Mouse (Mus musculus): ENCODE results near the gene Pgap1. TPM values are rescaled to one million over a fixed set of nuclear protein-coding genes. Genes with fewer than 3 reads are reported as not detected.

Pgap1 gene
- polyA plus RNA-seq, 2 experiments = 0.30 to 0.80 TPM

- no peak for ATAC-seq (ENCODE audit: insufficient read depth)
- Histone ChIP-seq H3K36me3 (replicated peaks; ENCODE audit: control insufficient read depth, insufficient read depth, low read depth) (no peaks in the 10 kb centered on the region), H3K9me3 (ENCODE audit: control insufficient read depth, low read length) (no peaks in the 10 kb centered on the region), H3K4me1 (replicated peaks; ENCODE audit: control insufficient read depth in 2 of 2, insufficient read depth in 2 of 2, low read length in 1 of 2) (no peaks in the 10 kb centered on the region), H3K9ac (replicated peaks) (no peak overlapping the region), H3K4me2 (ENCODE audit: low read depth) (no peak overlapping the region), H3K4me3 (ENCODE audit: insufficient read depth in 1 of 2, low read depth in 2 of 2, low read length in 2 of 2) (no peak overlapping the region), H3K27me3 (ENCODE audit: control insufficient read depth, insufficient read depth, low read length) (no peaks in the 10 kb centered on the region), H3K27ac (no peak overlapping the region)
- no peak for TF ChIP-seq EP300 (IDR thresholded peaks at IDR 0.05; ENCODE audit: low read depth)
- 46% methylated on average over 2 of the region's 2 CpGs for WGBS (ENCODE audit: insufficient replicate concordance)
- no peak for DNase-seq (ENCODE audit: low read depth in 3 of 3, low spot score in 3 of 3)
Observed at GRCm38 (mm10) chr1:54596151-54596550, 38.7 kb upstream of the Pgap1 start.

DNA sequence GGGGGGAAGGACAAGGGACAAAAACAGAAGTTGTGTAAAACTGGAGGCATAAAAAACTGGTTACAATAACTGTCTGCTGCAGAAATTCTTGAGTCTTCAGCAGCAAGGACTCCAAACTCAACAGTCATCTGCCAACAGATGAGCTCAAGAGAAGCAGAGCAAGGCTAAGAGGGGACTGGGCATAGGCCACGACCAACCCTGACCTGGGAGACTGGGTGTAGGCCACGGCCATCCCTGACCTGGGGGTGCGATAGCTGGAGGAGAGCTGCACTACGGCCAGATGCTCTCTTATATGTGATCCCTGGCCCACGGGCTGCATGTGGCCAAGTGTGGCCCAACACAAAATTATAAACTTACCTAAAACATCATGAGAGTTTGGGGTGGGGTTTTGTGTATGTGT, 29.6 kb upstream of the Pgap1 start:
- peaks cover 0 to 2% of the 10 kb centered on the region in 2 experiments; a peak in 1 of 4 replicates for H3K4me1 ChIP-seq (replicated peaks; ENCODE audit: control insufficient read depth in 2 of 2, insufficient read depth in 2 of 2, low read length in 1 of 2)
- no peaks in the 10 kb centered on the region for H3K36me3 ChIP-seq (replicated peaks; ENCODE audit: control insufficient read depth, insufficient read depth, low read depth)
- no peaks in the 10 kb centered on the region for H3K27me3 ChIP-seq (ENCODE audit: control insufficient read depth, insufficient read depth, low read length)
- ATAC-seq (ENCODE audit: insufficient read depth) (no peak), DNase-seq (ENCODE audit: low read depth in 3 of 3, low spot score in 3 of 3) (no peak)
- no peak overlapping the region for H3K27ac ChIP-seq
- no peaks in the 10 kb centered on the region for H3K9me3 ChIP-seq (ENCODE audit: control insufficient read depth, low read length)
- WGBS (ENCODE audit: insufficient replicate concordance) = 64% methylated on average over 5 of the region's 5 CpGs
- H3K9ac ChIP-seq (replicated peaks) = no peak overlapping the region
- no peak overlapping the region for H3K4me3 ChIP-seq (ENCODE audit: insufficient read depth in 1 of 2, low read depth in 2 of 2, low read length in 2 of 2)
- no peak overlapping the region for H3K4me2 ChIP-seq (ENCODE audit: low read depth)
- no peak for TF ChIP-seq EP300 (IDR thresholded peaks at IDR 0.05; ENCODE audit: low read depth)
- no peak for TF ChIP-seq CTCF (IDR thresholded peaks at IDR 0.05; ENCODE audit: low read depth)

- no peak for ATAC-seq (ENCODE audit: insufficient read depth)
- no peaks in the 10 kb centered on the region for H3K36me3 ChIP-seq (replicated peaks; ENCODE audit: control insufficient read depth, insufficient read depth, low read depth)
- no peaks in the 10 kb centered on the region for H3K27me3 ChIP-seq (ENCODE audit: control insufficient read depth, insufficient read depth, low read length)
- DNase-seq (ENCODE audit: low read depth in 3 of 3, low spot score in 3 of 3) = no peak
- no peak overlapping the region for H3K4me3 ChIP-seq (ENCODE audit: insufficient read depth in 1 of 2, low read depth in 2 of 2, low read length in 2 of 2)
- no peak overlapping the region for H3K9ac ChIP-seq (replicated peaks)
- peaks cover 0 to 2% of the 10 kb centered on the region in 2 experiments; a peak in 1 of 4 replicates for H3K4me1 ChIP-seq (replicated peaks; ENCODE audit: control insufficient read depth in 2 of 2, insufficient read depth in 2 of 2, low read length in 1 of 2)
- TF ChIP-seq CTCF (IDR thresholded peaks at IDR 0.05; ENCODE audit: low read depth) (no peak), EP300 (IDR thresholded peaks at IDR 0.05; ENCODE audit: low read depth) (no peak)
- H3K27ac ChIP-seq = no peak overlapping the region
- WGBS (ENCODE audit: insufficient replicate concordance) = 50% methylated on average over 5 of the region's 5 CpGs
- no peak overlapping the region for H3K4me2 ChIP-seq (ENCODE audit: low read depth)
- no peaks in the 10 kb centered on the region for H3K9me3 ChIP-seq (ENCODE audit: control insufficient read depth, low read length)
Observed at GRCm38 (mm10) chr1:54585971-54586555, 28.6 kb upstream of the Pgap1 start.

- Histone ChIP-seq H3K4me2 (ENCODE audit: low read depth) (no peak overlapping the region), H3K36me3 (replicated peaks; ENCODE audit: control insufficient read depth, insufficient read depth, low read depth) (no peaks in the 10 kb centered on the region), H3K9me3 (ENCODE audit: control insufficient read depth, low read length) (no peaks in the 10 kb centered on the region), H3K27me3 (ENCODE audit: control insufficient read depth, insufficient read depth, low read length) (no peaks in the 10 kb centered on the region), H3K4me3 (ENCODE audit: insufficient read depth in 1 of 2, low read depth in 2 of 2, low read length in 2 of 2) (no peak overlapping the region), H3K4me1 (replicated peaks; ENCODE audit: control insufficient read depth in 2 of 2, insufficient read depth in 2 of 2, low read length in 1 of 2) (peaks cover 0 to 2% of the 10 kb centered on the region in 2 experiments; a peak in 1 of 4 replicates), H3K27ac (no peak overlapping the region), H3K9ac (replicated peaks) (no peak overlapping the region)
- WGBS (ENCODE audit: insufficient replicate concordance) = 19% methylated on average over 9 of the region's 9 CpGs
- TF ChIP-seq CTCF (IDR thresholded peaks at IDR 0.05; ENCODE audit: low read depth) = no peak
- no peak for TF ChIP-seq EP300 (IDR thresholded peaks at IDR 0.05; ENCODE audit: low read depth)
- ATAC-seq (ENCODE audit: insufficient read depth) = no peak
- DNase-seq (ENCODE audit: low read depth in 3 of 3, low spot score in 3 of 3) = no peak
Observed at GRCm38 (mm10) chr1:54585278-54585846, 27.9 kb upstream of the Pgap1 start.

DNA sequence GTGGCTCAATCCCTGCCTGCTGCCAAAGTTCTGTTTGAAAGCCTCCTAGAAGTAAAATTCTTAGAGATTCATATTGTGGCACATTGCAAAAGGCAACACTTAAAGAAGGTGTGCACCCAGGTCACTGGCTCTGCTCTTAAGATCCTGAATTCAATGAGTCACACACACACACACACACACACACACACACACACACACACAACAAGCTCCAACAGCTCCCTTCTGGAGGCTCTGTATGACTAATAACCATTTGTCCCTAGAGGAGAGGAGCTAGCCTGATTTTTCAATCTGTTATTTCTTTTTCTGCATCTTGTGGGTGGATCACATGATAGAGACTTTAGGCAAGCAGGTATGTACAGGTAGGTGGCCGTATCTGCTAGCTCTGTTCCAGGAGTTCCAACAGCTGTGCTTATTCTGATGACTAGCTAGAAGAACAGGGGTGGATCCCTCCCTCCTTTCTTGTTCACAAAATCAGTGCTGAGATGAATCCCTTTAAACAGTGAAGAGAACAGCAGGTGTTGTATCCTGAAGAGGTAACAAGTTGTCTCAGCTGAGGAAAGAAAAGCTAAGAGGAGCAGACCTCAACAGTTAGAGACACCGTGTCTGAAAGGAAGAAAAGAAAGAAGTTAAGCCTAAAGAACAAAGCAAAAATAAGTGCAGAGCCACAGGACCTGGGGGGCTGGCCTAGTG, 27.2 kb upstream of the Pgap1 start:
- peaks cover 0 to 2% of the 10 kb centered on the region in 2 experiments; a peak in 1 of 4 replicates for H3K4me1 ChIP-seq (replicated peaks; ENCODE audit: control insufficient read depth in 2 of 2, insufficient read depth in 2 of 2, low read length in 1 of 2)
- no peaks in the 10 kb centered on the region for H3K36me3 ChIP-seq (replicated peaks; ENCODE audit: control insufficient read depth, insufficient read depth, low read depth)
- H3K27ac ChIP-seq = no peak overlapping the region
- no peak for TF ChIP-seq CTCF (IDR thresholded peaks at IDR 0.05; ENCODE audit: low read depth)
- no peak for TF ChIP-seq EP300 (IDR thresholded peaks at IDR 0.05; ENCODE audit: low read depth)
- H3K4me2 ChIP-seq (ENCODE audit: low read depth) = no peak overlapping the region
- DNase-seq (ENCODE audit: low read depth in 3 of 3, low spot score in 3 of 3) (no peak), ATAC-seq (ENCODE audit: insufficient read depth) (no peak)
- no peak overlapping the region for H3K9ac ChIP-seq (replicated peaks)
- no peaks in the 10 kb centered on the region for H3K9me3 ChIP-seq (ENCODE audit: control insufficient read depth, low read length)
- no peak overlapping the region for H3K4me3 ChIP-seq (ENCODE audit: insufficient read depth in 1 of 2, low read depth in 2 of 2, low read length in 2 of 2)
- whole genome bisulfite sequencing (ENCODE audit: insufficient replicate concordance) = 27% methylated on average over 2 of the region's 2 CpGs
- no peaks in the 10 kb centered on the region for H3K27me3 ChIP-seq (ENCODE audit: control insufficient read depth, insufficient read depth, low read length)
